Mouse (Mus musculus) cerebellum, adult 2 months (tissue): Measurements from ENCODE around the gene Suco.

Source experiments
- CTCF ChIP-seq: fragments of 200-500 bp; IDR thresholded peaks from 2 replicates; pipeline ENCODE4 v1.5.1; 2011; ENCODE audit warnings: low read depth, mild to moderate bottlenecking, control low read depth, low read length, moderate library complexity, borderline replicate concordance; ENCODE audit not compliant: insufficient read depth
- POLR2A ChIP-seq: fragments of 200-500 bp; IDR thresholded peaks from 2 replicates; pipeline ENCODE4 v1.6.1; 2011; ENCODE audit warnings: low read length, control low read depth, borderline replicate concordance; ENCODE audit not compliant: insufficient read depth

GRCm38 (mm10) chr1:161900129-161900528, 23.6 kb upstream of the Suco start:
- no peak for TF ChIP-seq POLR2A
- no peak for TF ChIP-seq CTCF
